Mouse (Mus musculus) hindbrain, postnatal 0 days (tissue): ENCODE measurements around the gene Nfib. TPM values are rescaled to one million over a fixed set of nuclear protein-coding genes. Genes with fewer than 3 reads are reported as not detected.
A peak's percentile ranks its signal among the peaks of the same experiment; 100 is the strongest.

Source experiments
- ATAC-seq: fragments of 200-750 bp; cut with Nextera tagmentation; 2 replicates; pipeline ENCODE4 v1.8.0; 2017; ENCODE audit warnings: mild to moderate bottlenecking, moderate TSS enrichment, moderate library complexity
- DNase-seq: peaks from one replicate; pipeline ENCODE4 v3.0.0-alpha.2; 2015; ENCODE audit warnings: low spot score
- H3K27ac ChIP-seq: fragments of 300-500 bp; sonication (generic); 2 replicates; pipeline ENCODE4 v1.5.1; 2014; ENCODE audit warnings: mild to moderate bottlenecking
- H3K27me3 ChIP-seq: fragments of 300-500 bp; sonication (generic); 2 replicates; pipeline ENCODE4 v1.6.1; 2014; ENCODE audit warnings: low read length, mixed read lengths; ENCODE audit not compliant: insufficient read depth
- H3K36me3 ChIP-seq: fragments of 300-500 bp; sonication (generic); 2 replicates; pipeline ENCODE4 v1.6.1; 2014; ENCODE audit warnings: low read length, mixed read lengths; ENCODE audit not compliant: insufficient read depth
- H3K4me1 ChIP-seq: fragments of 300-500 bp; sonication (generic); 2 replicates; pipeline ENCODE4 v1.6.1; 2014; ENCODE audit warnings: antibody characterized with exemption, low read length, mixed read lengths; ENCODE audit not compliant: insufficient read depth
- H3K4me2 ChIP-seq: fragments of 300-500 bp; sonication (generic); 2 replicates; pipeline ENCODE4 v1.6.1; 2014; ENCODE audit warnings: low read depth, mild to moderate bottlenecking, low read length, moderate library complexity, mixed read lengths
- H3K4me3 ChIP-seq: fragments of 300-500 bp; sonication (generic); 2 replicates; pipeline ENCODE4 v1.5.1; 2014; ENCODE audit warnings: low read length
- H3K9ac ChIP-seq: fragments of 300-500 bp; sonication (generic); replicated peaks from 2 replicates; pipeline ENCODE4 v1.6.1; 2014; ENCODE audit warnings: mild to moderate bottlenecking, low read length, moderate library complexity, mixed read lengths
- H3K9me3 ChIP-seq: fragments of 300-500 bp; sonication (generic); 2 replicates; pipeline ENCODE4 v1.6.1; 2016; ENCODE audit warnings: low read length, mixed read lengths
- CTCF ChIP-seq: IDR thresholded peaks from 2 replicates; pipeline ENCODE4 v1.5.1; 2016; ENCODE audit warnings: antibody characterized with exemption, control low read depth, low read depth
- WGBS: fragments of 180-500 bp; shearing (Covaris S2); extraction: QIAGEN DNeasy Blood & Tissue Kit; methylation state at CpG from one replicate; pipeline ENCODE4 v1.1.7; 2014; 5-methylcytosine and 5-hydroxymethylcytosine counted together
- polyA plus RNA-seq: library from polyadenylated mRNA; unstranded; fragments of >200 nt; fragmentation: Nextera tagmentation; extraction: Ambion mirVana; gene quantifications from 2 replicates; pipeline ENCODE4 v1.2.1, GENCODE M21; 2015
- total RNA-seq: library from RNA; depleted of rRNA; stranded (reverse); fragments of >200 nt; gene quantifications from 2 replicates; pipeline ENCODE4 v1.2.3, GENCODE M21; 2014

The Nfib gene
- total and polyA plus RNA-seq, 2 experiments from 2014 or later, result 69.8 to 112 TPM

- DNase-seq (peak; percentile 79), ATAC-seq (no peak)
- WGBS, result 6% methylated on average over 15 of the region's 15 CpGs
- peak overlapping the region; percentile 98 for H3K27ac ChIP-seq
- peak overlapping the region; percentile 74 for H3K4me2 ChIP-seq
- peaks cover 4% of the 10 kb centered on the region; the same call in 1 of the 2 replicates for H3K4me1 ChIP-seq
- peak overlapping the region; percentile 99 for H3K9ac ChIP-seq
- H3K9me3 ChIP-seq, result no peaks in the 10 kb centered on the region
- no peaks in the 10 kb centered on the region for H3K36me3 ChIP-seq
- no peaks in the 10 kb centered on the region for H3K27me3 ChIP-seq
- peak overlapping the region; percentile 81 for H3K4me3 ChIP-seq
- no peak for TF ChIP-seq CTCF
These were observed 197.8 kb downstream of the Nfib start for GRCm38 (mm10) chr4:82507541-82508280.

GRCm38 (mm10) chr4:82506731-82507331 lies 198.7 kb downstream of the Nfib start:
- peak; percentile 90 for DNase-seq
- Histone ChIP-seq H3K27ac (peak overlapping the region; percentile 98), H3K4me1 (peaks cover 4% of the 10 kb centered on the region; the same call in 1 of the 2 replicates), H3K4me3 (peak overlapping the region; percentile 81), H3K27me3 (no peaks in the 10 kb centered on the region), H3K9me3 (no peaks in the 10 kb centered on the region), H3K4me2 (peak overlapping the region; percentile 74), H3K36me3 (no peaks in the 10 kb centered on the region), H3K9ac (peak overlapping the region; percentile 99)
- no peak for TF ChIP-seq CTCF
- ATAC-seq, result peak; percentile 76
- WGBS, result 0% methylated on average over 25 of the region's 30 CpGs

- Histone ChIP-seq H3K27ac (peak overlapping the region; percentile 98), H3K27me3 (no peaks in the 10 kb centered on the region), H3K9ac (peak overlapping the region; percentile 99), H3K4me2 (peak overlapping the region; percentile 74), H3K4me1 (peaks cover 4% of the 10 kb centered on the region; the same call in 1 of the 2 replicates), H3K9me3 (no peaks in the 10 kb centered on the region), H3K36me3 (no peaks in the 10 kb centered on the region), H3K4me3 (peak overlapping the region; percentile 81)
- no peak for TF ChIP-seq CTCF
- 0% methylated on average over 19 of the region's 81 CpGs for WGBS
- DNase-seq, result peak; percentile 87
- ATAC-seq, result peak; percentile 80
These were observed 199.3 kb downstream of the Nfib start for GRCm38 (mm10) chr4:82506081-82506730.

- no peak for TF ChIP-seq CTCF
- H3K36me3 ChIP-seq, result no peaks in the 10 kb centered on the region
- no peaks in the 10 kb centered on the region for H3K9me3 ChIP-seq
- H3K4me1 ChIP-seq, result peaks cover 4% of the 10 kb centered on the region; the same call in 1 of the 2 replicates
- under 1% methylated on average over 49 of the region's 72 CpGs for WGBS
- no peaks in the 10 kb centered on the region for H3K27me3 ChIP-seq
- peak; percentile 88 for DNase-seq
- peak overlapping the region; percentile 81 for H3K4me3 ChIP-seq
- peak overlapping the region; percentile 99 for H3K9ac ChIP-seq
- H3K4me2 ChIP-seq, result peak overlapping the region; percentile 74
- H3K27ac ChIP-seq, result peak overlapping the region; percentile 98
- peak; percentile 48 for ATAC-seq
These were observed 200.2 kb downstream of the Nfib start for GRCm38 (mm10) chr4:82505121-82506031.

GRCm38 (mm10) chr4:82504284-82505120 lies 201.0 kb downstream of the Nfib start:
- H3K4me1 ChIP-seq, result no peaks in the 10 kb centered on the region
- H3K4me3 ChIP-seq, result peak overlapping the region; percentile 81
- no peaks in the 10 kb centered on the region for H3K27me3 ChIP-seq
- no peak for TF ChIP-seq CTCF
- peak overlapping the region; percentile 74 for H3K4me2 ChIP-seq
- peak overlapping the region; percentile 99 for H3K9ac ChIP-seq
- WGBS, result under 1% methylated on average over 61 of the region's 62 CpGs
- peak overlapping the region; percentile 98 for H3K27ac ChIP-seq
- DNase-seq (peak; percentile 46), ATAC-seq (no peak)
- H3K9me3 ChIP-seq, result no peaks in the 10 kb centered on the region
- no peaks in the 10 kb centered on the region for H3K36me3 ChIP-seq
